Mouse (Mus musculus) intestine, embryonic 15.5 days (tissue): Measurements from ENCODE around the gene Prmt3. TPM values are rescaled to one million over a fixed set of nuclear protein-coding genes. Genes with fewer than 3 reads are reported as not detected.

Experiments used
- ATAC-seq: fragments of 200-750 bp; cut with Nextera tagmentation; 2 replicates; pipeline ENCODE4 v1.8.0; 2017; ENCODE audit warnings: moderate TSS enrichment, moderate library complexity
- H3K27ac ChIP-seq: fragments of 300-500 bp; sonication (generic); 2 replicates; pipeline ENCODE4 v1.5.1; 2015; ENCODE audit warnings: mild to moderate bottlenecking, inconsistent platforms
- H3K27me3 ChIP-seq: fragments of 300-500 bp; sonication (generic); replicated peaks from 2 replicates; pipeline ENCODE4 v1.6.1; 2015; ENCODE audit warnings: inconsistent platforms
- H3K36me3 ChIP-seq: fragments of 300-500 bp; sonication (generic); 2 replicates; pipeline ENCODE4 v1.6.1; 2015; ENCODE audit warnings: inconsistent platforms
- H3K4me1 ChIP-seq: fragments of 300-500 bp; sonication (generic); replicated peaks from 2 replicates; pipeline ENCODE4 v1.6.1; 2015; ENCODE audit warnings: inconsistent platforms
- H3K4me2 ChIP-seq: fragments of 300-500 bp; sonication (generic); replicated peaks from 2 replicates; pipeline ENCODE4 v1.6.1; 2015; ENCODE audit warnings: mild to moderate bottlenecking, inconsistent platforms
- H3K4me3 ChIP-seq: fragments of 300-500 bp; sonication (generic); replicated peaks from 2 replicates; pipeline ENCODE4 v1.5.1; 2015; ENCODE audit warnings: inconsistent platforms
- H3K9ac ChIP-seq: fragments of 300-500 bp; sonication (generic); 2 replicates; pipeline ENCODE4 v1.6.1; 2015; ENCODE audit warnings: inconsistent platforms
- H3K9me3 ChIP-seq: fragments of 300-500 bp; sonication (generic); 2 replicates; pipeline ENCODE4 v1.6.1; 2016; ENCODE audit warnings: inconsistent platforms
- WGBS: fragments of 180-500 bp; shearing (Covaris S2); methylation state at CpG from one replicate; pipeline ENCODE4 v1.1.7; 2015; 5-methylcytosine and 5-hydroxymethylcytosine counted together
- polyA plus RNA-seq: library from polyadenylated mRNA; unstranded; fragments of >200 nt; fragmentation: Nextera tagmentation; extraction: Ambion mirVana; gene quantifications from 2 replicates; pipeline ENCODE4 v1.2.1, GENCODE M21; 2015

Prmt3 gene
- polyA plus RNA-seq, 1 experiment from 2014 or later, result 52.5 TPM

- Histone ChIP-seq H3K9me3 (no peaks in the 10 kb centered on the region), H3K4me1 (no peaks in the 10 kb centered on the region), H3K4me2 (no peak overlapping the region), H3K9ac (no peak overlapping the region), H3K4me3 (no peak overlapping the region), H3K27me3 (no peaks in the 10 kb centered on the region), H3K36me3 (no peaks in the 10 kb centered on the region), H3K27ac (no peak overlapping the region)
- ATAC-seq, result no peak
- WGBS, result 85% methylated on average over 7 of the region's 7 CpGs
Observed at GRCm38 (mm10) chr7:49766166-49766565, 12.0 kb upstream of the Prmt3 start.

GRCm38 (mm10) chr7:49768509-49768908 is 9.6 kb upstream of the Prmt3 start:
- WGBS, result 65% methylated on average over 9 of the region's 9 CpGs
- Histone ChIP-seq H3K4me1 (no peaks in the 10 kb centered on the region), H3K36me3 (no peaks in the 10 kb centered on the region), H3K4me3 (no peak overlapping the region), H3K4me2 (no peak overlapping the region), H3K9me3 (no peaks in the 10 kb centered on the region), H3K9ac (no peak overlapping the region), H3K27me3 (no peaks in the 10 kb centered on the region), H3K27ac (no peak overlapping the region)
- ATAC-seq, result no peak

- Histone ChIP-seq H3K27ac (no peak overlapping the region), H3K9me3 (no peaks in the 10 kb centered on the region), H3K4me3 (no peak overlapping the region), H3K27me3 (no peaks in the 10 kb centered on the region), H3K4me2 (no peak overlapping the region), H3K36me3 (no peaks in the 10 kb centered on the region), H3K9ac (no peak overlapping the region), H3K4me1 (peaks cover 4% of the 10 kb centered on the region; the same call in 1 of the 2 replicates)
- WGBS, result 88% methylated on average over 2 of the region's 2 CpGs
- no peak for ATAC-seq
Observed at GRCm38 (mm10) chr7:49774396-49774795, 3.8 kb upstream of the Prmt3 start.

- Histone ChIP-seq H3K4me1 (peaks cover 5% of the 10 kb centered on the region; the same call in 1 of the 2 replicates), H3K36me3 (peaks cover 6% of the 10 kb centered on the region; the same call in 1 of the 2 replicates), H3K9me3 (no peaks in the 10 kb centered on the region), H3K4me2 (no peak overlapping the region), H3K4me3 (no peak overlapping the region), H3K27me3 (no peaks in the 10 kb centered on the region), H3K27ac (no peak overlapping the region), H3K9ac (no peak overlapping the region)
- whole genome bisulfite sequencing, result 53% methylated on average over 3 of the region's 3 CpGs
- peak; percentile 10 for ATAC-seq
Observed at GRCm38 (mm10) chr7:49777585-49777984, 561 bp upstream of the Prmt3 start.

- H3K9ac ChIP-seq, result peak overlapping the region; percentile 65
- H3K27ac ChIP-seq, result peak overlapping the region; percentile 64; the same call in 1 of the 2 replicates
- peak overlapping the region; percentile 72 for H3K4me3 ChIP-seq
- no peaks in the 10 kb centered on the region for H3K27me3 ChIP-seq
- peak; percentile 4; the same call in 1 of the 2 replicates for ATAC-seq
- H3K4me2 ChIP-seq, result peak overlapping the region; percentile 88
- peaks cover 6% of the 10 kb centered on the region; the same call in 1 of the 2 replicates for H3K36me3 ChIP-seq
- H3K9me3 ChIP-seq, result no peaks in the 10 kb centered on the region
- H3K4me1 ChIP-seq, result peaks cover 5% of the 10 kb centered on the region; the same call in 1 of the 2 replicates
- 66% methylated on average over 12 of the region's 12 CpGs for WGBS
Observed at GRCm38 (mm10) chr7:49778904-49779615, 914 bp downstream of the Prmt3 start.

DNA sequence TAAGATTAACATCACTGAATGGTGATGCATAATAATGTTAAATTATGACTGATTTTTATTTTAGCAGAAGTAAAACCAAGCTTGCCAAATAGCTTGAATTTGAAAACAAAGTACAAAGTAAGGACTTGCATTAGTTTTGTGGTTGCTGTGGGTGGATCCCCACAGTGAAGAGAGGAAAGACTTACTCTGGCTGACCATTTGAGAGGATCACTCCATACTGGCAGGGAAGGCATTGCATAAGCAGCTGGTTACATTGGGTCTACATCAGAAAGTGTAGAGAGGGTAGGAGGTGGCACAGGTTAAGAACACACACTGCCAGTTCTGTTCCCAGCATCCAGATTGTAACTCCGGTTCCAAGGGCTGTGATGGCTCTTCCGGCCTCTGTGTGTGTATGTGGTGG is 4.9 kb downstream of the Prmt3 start:
- ATAC-seq, result no peak
- no peaks in the 10 kb centered on the region for H3K27me3 ChIP-seq
- peaks cover 21% of the 10 kb centered on the region for H3K36me3 ChIP-seq
- no peaks in the 10 kb centered on the region for H3K9me3 ChIP-seq
- H3K4me2 ChIP-seq, result no peak overlapping the region
- no peak overlapping the region for H3K27ac ChIP-seq
- H3K4me1 ChIP-seq, result peaks cover 5% of the 10 kb centered on the region; the same call in 1 of the 2 replicates
- 97% methylated on average over 2 of the region's 2 CpGs for WGBS
- no peak overlapping the region for H3K9ac ChIP-seq
- no peak overlapping the region for H3K4me3 ChIP-seq

GRCm38 (mm10) chr7:49785141-49785540 is 7.0 kb downstream of the Prmt3 start:
- no peak overlapping the region for H3K4me3 ChIP-seq
- peaks cover 21% of the 10 kb centered on the region for H3K36me3 ChIP-seq
- no peak for ATAC-seq
- H3K27me3 ChIP-seq, result no peaks in the 10 kb centered on the region
- H3K9ac ChIP-seq, result no peak overlapping the region
- no peaks in the 10 kb centered on the region; the same call in 1 of the 2 replicates for H3K4me1 ChIP-seq
- H3K4me2 ChIP-seq, result no peak overlapping the region
- 94% methylated on average over 7 of the region's 7 CpGs for WGBS
- H3K9me3 ChIP-seq, result no peaks in the 10 kb centered on the region
- no peak overlapping the region for H3K27ac ChIP-seq

DNA sequence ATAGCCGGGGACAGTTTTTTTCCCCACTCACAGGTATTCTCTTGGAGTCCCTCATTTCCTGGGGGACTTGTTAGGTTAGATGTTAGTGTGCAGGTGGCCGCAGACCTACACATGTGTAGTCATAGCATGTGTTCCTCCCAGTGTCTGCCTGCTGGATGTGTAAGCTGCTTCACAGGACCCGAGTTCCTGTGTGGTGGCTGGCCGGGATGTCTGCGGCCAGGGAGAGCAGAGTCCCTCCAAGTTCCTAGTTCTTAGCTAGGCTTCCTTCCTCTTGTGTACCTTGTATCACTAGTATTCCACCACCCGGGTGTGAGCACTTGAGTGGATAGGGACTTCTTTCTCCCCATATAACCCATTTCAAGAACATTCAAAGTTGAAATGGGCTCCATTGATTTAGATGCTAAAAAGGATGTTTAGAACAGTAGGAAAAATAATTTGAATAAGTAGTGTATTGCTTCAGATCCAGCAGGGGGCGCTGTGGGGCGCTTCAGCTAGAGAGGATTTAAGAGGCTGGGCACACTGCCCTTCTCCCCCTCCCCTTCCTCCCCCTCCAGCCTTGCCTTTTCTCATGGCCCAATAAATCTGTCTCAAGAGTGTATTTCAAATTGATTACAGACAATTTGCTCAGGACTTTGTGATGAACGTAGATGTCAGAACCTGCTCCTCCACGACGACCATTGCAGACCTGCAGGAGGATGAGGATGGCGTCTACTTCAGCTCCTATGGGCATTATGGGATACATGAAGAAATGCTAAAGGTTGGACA is 8.7 kb downstream of the Prmt3 start:
- H3K9ac ChIP-seq, result no peak overlapping the region
- no peak overlapping the region for H3K4me2 ChIP-seq
- 60% methylated on average over 12 of the region's 12 CpGs for WGBS
- no peak for ATAC-seq
- H3K27ac ChIP-seq, result no peak overlapping the region
- H3K9me3 ChIP-seq, result no peaks in the 10 kb centered on the region
- H3K4me1 ChIP-seq, result no peaks in the 10 kb centered on the region
- peaks cover 23% of the 10 kb centered on the region for H3K36me3 ChIP-seq
- H3K4me3 ChIP-seq, result no peak overlapping the region
- no peaks in the 10 kb centered on the region for H3K27me3 ChIP-seq

- no peak overlapping the region for H3K9ac ChIP-seq
- WGBS, result 91% methylated on average over 3 of the region's 3 CpGs
- H3K4me2 ChIP-seq, result no peak overlapping the region
- no peak overlapping the region for H3K4me3 ChIP-seq
- H3K9me3 ChIP-seq, result no peaks in the 10 kb centered on the region
- ATAC-seq, result no peak
- peaks cover 19% of the 10 kb centered on the region for H3K36me3 ChIP-seq
- no peaks in the 10 kb centered on the region for H3K4me1 ChIP-seq
- no peak overlapping the region for H3K27ac ChIP-seq
- no peaks in the 10 kb centered on the region for H3K27me3 ChIP-seq
Observed at GRCm38 (mm10) chr7:49787383-49787645, 9.2 kb downstream of the Prmt3 start.

GRCm38 (mm10) chr7:49794304-49794703 is 16.2 kb downstream of the Prmt3 start:
- no peak overlapping the region for H3K9ac ChIP-seq
- WGBS, result 64% methylated on average over 2 of the region's 2 CpGs

GRCm38 (mm10) chr7:49797171-49797570 is 19.0 kb downstream of the Prmt3 start:
- Histone ChIP-seq H3K9me3 (no peaks in the 10 kb centered on the region), H3K9ac (no peak overlapping the region), H3K27ac (no peak overlapping the region), H3K4me3 (no peak overlapping the region), H3K4me1 (no peaks in the 10 kb centered on the region), H3K27me3 (no peaks in the 10 kb centered on the region), H3K36me3 (0 out of 2 replicates have a peak, but pooled peaks cover 3% of the 10 kb centered on the region), H3K4me2 (no peak overlapping the region)
- WGBS, result 71% methylated on average over 1 of the region's 1 CpGs
- ATAC-seq, result no peak

More at GRCm38 (mm10) chr7:49794304-49794703, 16.2 kb downstream of the Prmt3 start:
- Histone ChIP-seq H3K27me3 (no peaks in the 10 kb centered on the region), H3K36me3 (peaks cover 5% of the 10 kb centered on the region; the same call in 1 of the 2 replicates), H3K4me2 (no peak overlapping the region), H3K4me1 (no peaks in the 10 kb centered on the region), H3K27ac (no peak overlapping the region), H3K4me3 (no peak overlapping the region), H3K9me3 (no peaks in the 10 kb centered on the region)
- ATAC-seq, result no peak

DNA sequence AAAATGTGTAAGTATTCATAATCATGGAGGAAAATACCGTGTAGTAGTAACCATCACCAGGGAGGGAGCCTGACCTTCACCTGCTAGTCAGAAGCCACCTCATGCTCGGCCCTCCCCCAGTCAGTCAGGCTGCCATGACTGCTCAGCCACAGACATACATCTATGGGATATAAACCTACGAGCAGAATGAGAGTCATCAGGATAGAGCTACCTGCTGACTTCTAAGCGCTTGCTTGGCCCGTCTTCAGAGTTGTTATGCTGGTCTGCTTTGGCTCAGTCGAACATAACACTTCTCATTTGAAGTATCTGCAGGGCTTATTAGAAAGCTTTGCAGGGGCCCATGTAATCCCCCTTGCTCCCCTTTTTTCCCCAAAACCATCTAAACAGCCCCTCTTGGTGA is 25.4 kb downstream of the Prmt3 start:
- H3K4me3 ChIP-seq, result no peak overlapping the region
- H3K9me3 ChIP-seq, result no peaks in the 10 kb centered on the region
- WGBS, result 86% methylated on average over 6 of the region's 6 CpGs
- H3K36me3 ChIP-seq, result 0 out of 2 replicates have a peak, but pooled peaks cover 7% of the 10 kb centered on the region
- no peaks in the 10 kb centered on the region for H3K4me1 ChIP-seq
- no peaks in the 10 kb centered on the region for H3K27me3 ChIP-seq
- no peak overlapping the region for H3K9ac ChIP-seq
- no peak overlapping the region for H3K4me2 ChIP-seq
- ATAC-seq, result no peak
- H3K27ac ChIP-seq, result no peak overlapping the region
